Mouse (Mus musculus): ENCODE results near the gene Sema3g. TPM values are rescaled to one million over a fixed set of nuclear protein-coding genes. Genes with fewer than 3 reads are reported as not detected.

Sema3g gene
- polyA plus RNA-seq, 1 experiment from 2014 or later: 0.32 TPM

DNA sequence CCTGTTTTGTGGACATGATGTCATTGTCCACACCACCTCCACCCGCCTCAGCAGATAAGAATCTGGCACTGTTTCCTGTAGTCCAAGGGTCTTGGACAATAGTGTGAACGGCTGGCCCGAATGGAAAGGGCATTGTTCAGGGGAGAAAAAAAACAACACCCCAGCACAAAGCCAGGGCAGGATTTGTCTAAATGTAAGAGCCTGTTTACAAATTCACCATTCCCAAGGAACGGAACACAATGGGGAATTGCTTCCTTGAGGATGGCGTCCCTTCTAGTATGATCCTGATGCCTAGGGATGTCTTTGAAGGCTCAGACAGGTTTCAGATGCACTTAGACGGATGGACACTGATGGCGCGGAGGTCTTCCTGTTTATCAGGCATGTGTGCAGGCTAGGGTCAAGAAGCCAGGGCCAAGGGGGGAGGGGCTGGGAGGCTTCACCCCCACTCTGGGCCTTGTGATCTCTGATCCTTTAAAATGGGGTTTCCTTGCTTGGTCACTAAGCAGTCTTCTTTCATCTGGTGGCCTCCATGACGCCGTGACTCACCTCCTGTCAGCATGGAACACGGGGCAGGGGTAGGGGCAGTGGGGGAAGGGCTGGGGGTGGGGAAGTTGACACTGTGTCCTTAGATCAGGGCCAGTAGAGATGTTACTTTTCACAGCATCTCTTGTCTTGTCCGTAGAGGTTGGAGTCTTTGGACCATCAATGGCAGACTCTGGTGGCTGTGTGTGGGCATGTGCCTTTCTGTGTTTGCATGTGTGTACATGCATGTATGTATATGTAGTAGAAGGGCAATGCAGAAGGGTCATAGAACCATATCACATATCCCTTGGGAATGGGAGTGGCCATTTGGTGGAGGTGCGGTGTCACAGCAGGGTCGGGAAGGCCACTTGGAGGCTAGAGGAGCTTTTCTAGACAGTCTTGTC lies 15.7 kb downstream of the Sema3g start:
- 85% methylated on average over 14 of the region's 14 CpGs for WGBS
- no peaks in the 10 kb centered on the region for H3K27me3 ChIP-seq (ENCODE audit: control insufficient read depth, insufficient read depth, low read length)
- no peaks in the 10 kb centered on the region for H3K9me3 ChIP-seq (ENCODE audit: control insufficient read depth, low read length)
- H3K36me3 ChIP-seq (replicated peaks; ENCODE audit: control insufficient read depth, insufficient read depth): no peaks in the 10 kb centered on the region
- no peak overlapping the region for H3K9ac ChIP-seq
- H3K4me2 ChIP-seq (replicated peaks): no peak overlapping the region
- H3K27ac ChIP-seq: no peak overlapping the region
- H3K4me1 ChIP-seq (replicated peaks; ENCODE audit: control insufficient read depth, insufficient read depth, low read length): 0 out of 2 replicates have a peak, but pooled peaks cover 3% of the 10 kb centered on the region
- ATAC-seq (ENCODE audit: low FRiP score): peak; percentile 51; the same call in 1 of the 2 replicates
- DNase-seq (ENCODE audit: low spot score): no peak
- H3K4me3 ChIP-seq (replicated peaks; ENCODE audit: low read length): no peak overlapping the region

GRCm38 (mm10) chr14:31233996-31234591 lies 16.4 kb downstream of the Sema3g start:
- Histone ChIP-seq H3K4me3 (replicated peaks; ENCODE audit: low read length) (no peak overlapping the region), H3K4me1 (replicated peaks; ENCODE audit: control insufficient read depth, insufficient read depth, low read length) (0 out of 2 replicates have a peak, but pooled peaks cover 3% of the 10 kb centered on the region), H3K27ac (no peak overlapping the region), H3K4me2 (replicated peaks) (no peak overlapping the region), H3K9ac (no peak overlapping the region), H3K36me3 (replicated peaks; ENCODE audit: control insufficient read depth, insufficient read depth) (no peaks in the 10 kb centered on the region), H3K9me3 (ENCODE audit: control insufficient read depth, low read length) (no peaks in the 10 kb centered on the region), H3K27me3 (ENCODE audit: control insufficient read depth, insufficient read depth, low read length) (no peaks in the 10 kb centered on the region)
- peak; percentile 90 for DNase-seq (ENCODE audit: low spot score)
- no peak for ATAC-seq (ENCODE audit: low FRiP score)
- WGBS: 25% methylated on average over 11 of the region's 11 CpGs

- Histone ChIP-seq H3K4me2 (replicated peaks) (no peak overlapping the region), H3K4me3 (replicated peaks; ENCODE audit: low read length) (no peak overlapping the region), H3K9me3 (ENCODE audit: control insufficient read depth, low read length) (no peaks in the 10 kb centered on the region), H3K9ac (no peak overlapping the region), H3K27ac (no peak overlapping the region), H3K27me3 (ENCODE audit: control insufficient read depth, insufficient read depth, low read length) (no peaks in the 10 kb centered on the region), H3K36me3 (replicated peaks; ENCODE audit: control insufficient read depth, insufficient read depth) (no peaks in the 10 kb centered on the region), H3K4me1 (replicated peaks; ENCODE audit: control insufficient read depth, insufficient read depth, low read length) (0 out of 2 replicates have a peak, but pooled peaks cover 3% of the 10 kb centered on the region)
- WGBS: 86% methylated on average over 7 of the region's 7 CpGs
- DNase-seq (ENCODE audit: low spot score) (no peak), ATAC-seq (ENCODE audit: low FRiP score) (no peak)
Measured at GRCm38 (mm10) chr14:31237101-31237882, 19.6 kb downstream of the Sema3g start.

- Histone ChIP-seq H3K4me2 (replicated peaks) (no peak overlapping the region), H3K27ac (no peak overlapping the region), H3K9me3 (ENCODE audit: control insufficient read depth, low read length) (no peaks in the 10 kb centered on the region), H3K4me1 (replicated peaks; ENCODE audit: control insufficient read depth, insufficient read depth, low read length) (no peaks in the 10 kb centered on the region), H3K27me3 (ENCODE audit: control insufficient read depth, insufficient read depth, low read length) (no peaks in the 10 kb centered on the region), H3K9ac (no peak overlapping the region), H3K4me3 (replicated peaks; ENCODE audit: low read length) (no peak overlapping the region), H3K36me3 (replicated peaks; ENCODE audit: control insufficient read depth, insufficient read depth) (no peaks in the 10 kb centered on the region)
- DNase-seq (ENCODE audit: low spot score) (no peak), ATAC-seq (ENCODE audit: low FRiP score) (no peak)
- WGBS: 94% methylated on average over 3 of the region's 3 CpGs
Measured at GRCm38 (mm10) chr14:31240528-31240927, 22.9 kb downstream of the Sema3g start.

DNA sequence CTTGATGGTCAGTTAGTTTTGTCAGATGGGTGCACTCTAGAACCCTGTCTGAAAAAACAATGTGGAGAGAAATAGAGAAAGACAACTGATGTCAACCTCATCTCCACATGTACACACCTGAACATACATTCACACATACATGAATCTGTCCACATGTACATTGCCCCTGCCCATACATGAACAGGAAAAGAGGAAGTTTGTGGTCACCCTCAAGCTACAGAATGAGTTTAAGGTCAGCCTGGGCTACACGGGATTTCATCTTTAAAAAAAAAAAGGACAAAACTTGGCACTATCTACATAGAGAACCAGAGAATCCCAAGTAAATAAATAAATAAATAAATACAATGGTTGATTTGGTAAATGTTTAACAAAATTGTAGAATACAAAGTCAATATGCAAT lies 27.1 kb downstream of the Sema3g start:
- no peaks in the 10 kb centered on the region for H3K27me3 ChIP-seq (ENCODE audit: control insufficient read depth, insufficient read depth, low read length)
- 73% methylated on average over 1 of the region's 1 CpGs for WGBS
- no peaks in the 10 kb centered on the region for H3K4me1 ChIP-seq (replicated peaks; ENCODE audit: control insufficient read depth, insufficient read depth, low read length)
- no peak overlapping the region for H3K9ac ChIP-seq
- ATAC-seq (ENCODE audit: low FRiP score): no peak
- DNase-seq (ENCODE audit: low spot score): no peak
- H3K4me3 ChIP-seq (replicated peaks; ENCODE audit: low read length): no peak overlapping the region
- H3K4me2 ChIP-seq (replicated peaks): no peak overlapping the region
- H3K27ac ChIP-seq: no peak overlapping the region
- H3K9me3 ChIP-seq (ENCODE audit: control insufficient read depth, low read length): no peaks in the 10 kb centered on the region
- no peaks in the 10 kb centered on the region for H3K36me3 ChIP-seq (replicated peaks; ENCODE audit: control insufficient read depth, insufficient read depth)

DNA sequence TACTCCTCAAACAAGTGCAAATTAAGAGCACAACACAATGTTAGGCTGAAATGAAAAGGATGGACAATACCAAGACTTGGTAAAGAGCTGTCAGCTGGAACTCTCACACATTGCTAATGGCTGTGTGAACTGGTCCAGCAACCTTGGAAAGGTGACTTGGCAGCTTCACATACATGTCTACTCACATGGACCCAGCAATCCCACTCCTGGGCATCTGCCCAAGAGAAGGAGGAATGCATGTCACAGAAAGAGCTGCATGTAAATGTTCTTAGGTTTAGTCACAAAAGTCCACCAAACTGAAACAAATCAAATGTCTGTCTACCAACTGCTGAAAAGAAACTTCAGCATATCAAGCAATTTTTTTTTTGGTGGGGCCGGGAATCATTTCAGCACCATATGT lies 28.3 kb downstream of the Sema3g start:
- H3K4me1 ChIP-seq (replicated peaks; ENCODE audit: control insufficient read depth, insufficient read depth, low read length): no peaks in the 10 kb centered on the region
- DNase-seq (ENCODE audit: low spot score) (no peak), ATAC-seq (ENCODE audit: low FRiP score) (no peak)
- H3K27me3 ChIP-seq (ENCODE audit: control insufficient read depth, insufficient read depth, low read length): no peaks in the 10 kb centered on the region
- H3K4me3 ChIP-seq (replicated peaks; ENCODE audit: low read length): no peak overlapping the region
- no peak overlapping the region for H3K4me2 ChIP-seq (replicated peaks)
- no peaks in the 10 kb centered on the region for H3K9me3 ChIP-seq (ENCODE audit: control insufficient read depth, low read length)
- H3K9ac ChIP-seq: no peak overlapping the region
- 89% methylated on average over 1 of the region's 1 CpGs for WGBS
- H3K27ac ChIP-seq: no peak overlapping the region
- no peaks in the 10 kb centered on the region for H3K36me3 ChIP-seq (replicated peaks; ENCODE audit: control insufficient read depth, insufficient read depth)

DNA sequence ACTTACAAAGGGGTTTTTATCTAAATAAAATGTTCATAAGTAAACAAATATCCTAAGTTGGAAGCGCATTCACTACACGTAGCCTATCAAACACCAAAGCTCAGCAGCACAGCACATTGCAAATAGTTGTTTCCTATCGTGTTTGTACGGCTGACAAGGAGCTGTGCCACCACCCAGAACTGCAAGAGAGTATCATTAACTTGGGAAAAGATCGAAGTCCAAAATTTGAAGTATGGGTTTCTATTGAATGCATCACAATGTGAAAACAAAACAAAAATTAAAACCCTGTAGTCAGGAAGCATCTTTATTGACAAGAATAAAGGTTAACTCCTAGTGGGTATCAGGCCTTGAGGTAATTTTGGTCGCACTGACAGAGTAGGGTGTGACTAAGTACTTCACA lies 30.7 kb downstream of the Sema3g start:
- H3K9me3 ChIP-seq (ENCODE audit: control insufficient read depth, low read length): no peaks in the 10 kb centered on the region
- WGBS: 94% methylated on average over 6 of the region's 6 CpGs

DNA sequence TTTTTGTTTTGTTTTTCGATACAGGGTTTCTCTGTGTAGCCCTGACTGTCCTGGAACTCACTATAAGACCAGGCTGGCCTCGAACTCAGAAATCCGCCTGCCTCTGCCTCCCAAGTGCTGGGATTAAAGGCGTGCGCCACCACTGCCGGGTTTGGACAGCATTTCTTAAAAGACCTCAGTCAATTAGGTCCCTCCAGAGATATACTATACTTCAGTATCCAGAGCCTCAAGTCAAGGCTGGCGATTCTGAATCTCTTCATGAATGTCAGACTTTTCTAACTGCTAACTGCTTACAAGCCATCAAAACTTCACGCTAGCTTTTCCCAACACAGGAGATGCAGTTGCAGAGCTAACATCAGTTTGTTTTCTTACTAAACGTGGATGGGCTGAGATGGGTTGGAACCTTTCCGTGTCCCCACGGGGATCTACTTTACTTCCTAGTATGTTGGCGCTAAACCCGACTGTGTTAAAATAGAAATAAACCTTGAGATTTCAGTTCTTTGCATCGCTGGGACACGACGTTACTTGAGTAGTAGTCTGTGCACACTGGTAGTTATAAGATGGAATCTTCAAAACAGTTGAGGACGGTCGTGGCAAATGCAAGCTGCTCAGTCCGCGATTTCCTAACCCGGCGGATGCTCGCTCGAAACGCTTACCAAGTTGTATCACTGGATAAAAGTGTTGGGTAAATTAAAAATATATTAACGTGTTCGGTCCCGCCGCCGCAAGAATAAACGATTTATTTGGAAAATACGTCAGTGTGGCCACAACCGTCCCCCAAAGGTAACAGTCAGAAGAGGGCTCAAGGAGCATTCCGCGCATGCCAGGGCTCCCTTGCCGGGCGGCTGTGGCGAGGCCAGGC lies 32.8 kb downstream of the Sema3g start:
- ATAC-seq (ENCODE audit: low FRiP score): peak; percentile 26
- peak overlapping the region; percentile 60 for H3K4me2 ChIP-seq (replicated peaks)
- H3K9ac ChIP-seq: peak overlapping the region; percentile 84
- H3K4me3 ChIP-seq (replicated peaks; ENCODE audit: low read length): peak overlapping the region; percentile 86
- H3K36me3 ChIP-seq (replicated peaks; ENCODE audit: control insufficient read depth, insufficient read depth): peaks cover 29% of the 10 kb centered on the region
- WGBS: 20% methylated on average over 38 of the region's 38 CpGs
- no peak for DNase-seq (ENCODE audit: low spot score)
- H3K27me3 ChIP-seq (ENCODE audit: control insufficient read depth, insufficient read depth, low read length): no peaks in the 10 kb centered on the region
- peak overlapping the region; percentile 95 for H3K27ac ChIP-seq
- peaks cover 10% of the 10 kb centered on the region for H3K4me1 ChIP-seq (replicated peaks; ENCODE audit: control insufficient read depth, insufficient read depth, low read length)
- H3K9me3 ChIP-seq (ENCODE audit: control insufficient read depth, low read length): no peaks in the 10 kb centered on the region

More for the DNA sequence above, 30.7 kb downstream of the Sema3g start:
- Histone ChIP-seq H3K4me3 (replicated peaks; ENCODE audit: low read length) (no peak overlapping the region), H3K9ac (no peak overlapping the region), H3K27me3 (ENCODE audit: control insufficient read depth, insufficient read depth, low read length) (no peaks in the 10 kb centered on the region), H3K27ac (no peak overlapping the region), H3K36me3 (replicated peaks; ENCODE audit: control insufficient read depth, insufficient read depth) (peaks cover 9% of the 10 kb centered on the region), H3K4me2 (replicated peaks) (no peak overlapping the region), H3K4me1 (replicated peaks; ENCODE audit: control insufficient read depth, insufficient read depth, low read length) (peaks cover 10% of the 10 kb centered on the region)
- no peak for ATAC-seq (ENCODE audit: low FRiP score)
- DNase-seq (ENCODE audit: low spot score): no peak

Measured in hindbrain, embryonic 14.5 days (tissue).